Comparison of ENCODE assay signal across 10 mouse cellular contexts in the genomic region with DNA sequence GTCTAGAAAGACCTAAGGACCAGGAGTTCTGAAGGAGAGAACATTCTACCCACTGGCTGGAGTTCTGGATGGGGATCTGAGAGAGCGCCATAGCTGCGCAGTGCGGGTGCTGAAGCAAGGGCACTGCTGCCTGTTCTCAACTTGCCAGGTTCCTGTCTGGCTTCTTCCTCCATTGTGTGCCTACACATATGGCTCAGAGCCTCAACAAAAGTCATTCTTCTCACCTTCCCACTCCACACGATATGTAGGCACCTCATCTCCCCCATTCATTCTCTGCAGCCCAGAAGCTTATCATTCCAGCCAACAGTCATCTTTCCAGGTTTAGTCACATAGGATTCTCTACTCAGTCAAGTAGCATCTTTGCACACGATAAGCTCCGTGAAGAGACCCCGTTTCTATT.
"Had no signal": no experiment of that assay in that cellular context is flagged by ENCODE, and none has a peak within 500 bp of the region (broad histone marks: within the 10 kb centered on the region; RNA-seq: fewer than 3 reads in every experiment).

No protein-coding gene starts in this region.

- DNase-seq: kidney, adult 2 months; kidney, postnatal 25 days; layer of hippocampus, adult 9-11 months; left cerebral cortex, postnatal 4 days; liver, embryonic 13.5 days; lung, adult 2 months; lung, postnatal 14 days; lung, postnatal 4 days; midbrain, embryonic 14.5 days; thymus, postnatal 36 days had no signal
